Mouse (Mus musculus) midbrain, embryonic 14.5 days (tissue): Measurements from ENCODE around the gene Psmd14. TPM values are rescaled to one million over a fixed set of nuclear protein-coding genes. Genes with fewer than 3 reads are reported as not detected.

Source experiments
- ATAC-seq: fragments of 200-750 bp; cut with Nextera tagmentation; 2 replicates; pipeline ENCODE4 v1.8.0; 2017; ENCODE audit warnings: moderate number of reproducible peaks, moderate library complexity; ENCODE audit not compliant: low FRiP score, low TSS enrichment
- DNase-seq: peaks from one replicate; pipeline ENCODE4 v3.0.0-alpha.2; 2015
- H3K27ac ChIP-seq: fragments of 300-500 bp; sonication (generic); replicated peaks from 2 replicates; pipeline ENCODE4 v1.5.1; 2014; ENCODE audit warnings: mild to moderate bottlenecking, low read depth, low read length, moderate library complexity
- H3K27me3 ChIP-seq: fragments of 300-500 bp; sonication (generic); 2 replicates; pipeline ENCODE4 v1.6.1; 2014; ENCODE audit warnings: low read length, control low read depth, mixed read lengths; ENCODE audit not compliant: control insufficient read depth, insufficient read depth
- H3K36me3 ChIP-seq: fragments of 300-500 bp; sonication (generic); 2 replicates; pipeline ENCODE4 v1.6.1; 2014; ENCODE audit warnings: low read length, control low read depth; ENCODE audit not compliant: control insufficient read depth, insufficient read depth
- H3K4me1 ChIP-seq: fragments of 300-500 bp; sonication (generic); 2 replicates; pipeline ENCODE4 v1.6.1; 2014; ENCODE audit warnings: mild to moderate bottlenecking, antibody characterized with exemption, low read length, control low read depth; ENCODE audit not compliant: control insufficient read depth, insufficient read depth
- H3K4me2 ChIP-seq: fragments of 300-500 bp; sonication (generic); 2 replicates; pipeline ENCODE4 v1.6.1; 2014; ENCODE audit warnings: mild to moderate bottlenecking, low read length, moderate library complexity
- H3K4me3 ChIP-seq: fragments of 300-500 bp; sonication (generic); replicated peaks from 2 replicates; pipeline ENCODE4 v1.5.1; 2014; ENCODE audit warnings: low read depth, low read length
- H3K9ac ChIP-seq: fragments of 300-500 bp; sonication (generic); replicated peaks from 2 replicates; pipeline ENCODE4 v1.6.1; 2014; ENCODE audit warnings: mild to moderate bottlenecking, low read length, moderate library complexity
- H3K9me3 ChIP-seq: fragments of 300-500 bp; sonication (generic); 2 replicates; pipeline ENCODE4 v1.6.1; 2016; ENCODE audit warnings: low read length, control low read depth, mixed read lengths; ENCODE audit not compliant: control insufficient read depth
- WGBS: fragments of 180-500 bp; shearing (Covaris S2); extraction: QIAGEN DNeasy Blood & Tissue Kit; methylation state at CpG from one replicate; pipeline ENCODE4 v1.1.7; 2014; 5-methylcytosine and 5-hydroxymethylcytosine counted together
- polyA plus RNA-seq: library from polyadenylated mRNA; unstranded; fragments of >200 nt; fragmentation: Nextera tagmentation; extraction: Ambion mirVana; gene quantifications from 2 replicates; pipeline ENCODE4 v1.2.1, GENCODE M21; 2014

Gene Psmd14
- polyA plus RNA-seq, 1 experiment from 2014 or later, result 241 TPM

GRCm38 (mm10) chr2:61806346-61806825 is 94.9 kb downstream of the Psmd14 start:
- Histone ChIP-seq H3K27ac (no peak overlapping the region), H3K4me1 (peaks cover 8% of the 10 kb centered on the region; the same call in 1 of the 2 replicates), H3K27me3 (peaks cover 93% of the 10 kb centered on the region), H3K36me3 (no peaks in the 10 kb centered on the region), H3K4me3 (no peak overlapping the region), H3K9me3 (no peaks in the 10 kb centered on the region), H3K4me2 (no peak overlapping the region), H3K9ac (no peak overlapping the region)
- ATAC-seq, result no peak
- DNase-seq, result peak; percentile 37
- WGBS, result 2% methylated on average over 3 of the region's 3 CpGs

GRCm38 (mm10) chr2:61807151-61807550 is 95.7 kb downstream of the Psmd14 start:
- peak; percentile 64 for DNase-seq
- Histone ChIP-seq H3K4me2 (no peak overlapping the region), H3K36me3 (no peaks in the 10 kb centered on the region), H3K9me3 (no peaks in the 10 kb centered on the region), H3K4me1 (peaks cover 16% of the 10 kb centered on the region; the same call in 1 of the 2 replicates), H3K27me3 (peaks cover 94% of the 10 kb centered on the region), H3K27ac (no peak overlapping the region), H3K4me3 (no peak overlapping the region), H3K9ac (no peak overlapping the region)
- under 1% methylated on average over 22 of the region's 22 CpGs for WGBS
- no peak for ATAC-seq

GRCm38 (mm10) chr2:61807781-61808180 is 96.3 kb downstream of the Psmd14 start:
- Histone ChIP-seq H3K36me3 (no peaks in the 10 kb centered on the region), H3K9me3 (no peaks in the 10 kb centered on the region), H3K4me3 (no peak overlapping the region), H3K27ac (no peak overlapping the region), H3K9ac (no peak overlapping the region), H3K4me2 (no peak overlapping the region), H3K4me1 (peaks cover 19% of the 10 kb centered on the region; the same call in 1 of the 2 replicates), H3K27me3 (peaks cover 94% of the 10 kb centered on the region)
- ATAC-seq (no peak), DNase-seq (no peak)
- WGBS, result 12% methylated on average over 2 of the region's 2 CpGs

- DNase-seq (peak; percentile 27), ATAC-seq (no peak)
- 1% methylated on average over 6 of the region's 6 CpGs for whole genome bisulfite sequencing
- Histone ChIP-seq H3K9ac (no peak overlapping the region), H3K27me3 (peaks cover 94% of the 10 kb centered on the region), H3K4me2 (no peak overlapping the region), H3K4me3 (no peak overlapping the region), H3K36me3 (no peaks in the 10 kb centered on the region), H3K9me3 (no peaks in the 10 kb centered on the region), H3K27ac (no peak overlapping the region), H3K4me1 (peaks cover 19% of the 10 kb centered on the region; the same call in 1 of the 2 replicates)
Observed at GRCm38 (mm10) chr2:61808776-61809175, 97.3 kb downstream of the Psmd14 start.

GRCm38 (mm10) chr2:61809381-61809780 is 97.9 kb downstream of the Psmd14 start:
- Histone ChIP-seq H3K4me2 (no peak overlapping the region), H3K27me3 (peaks cover 97% of the 10 kb centered on the region), H3K4me1 (peaks cover 19% of the 10 kb centered on the region; the same call in 1 of the 2 replicates), H3K4me3 (no peak overlapping the region), H3K36me3 (no peaks in the 10 kb centered on the region), H3K9me3 (no peaks in the 10 kb centered on the region), H3K27ac (no peak overlapping the region), H3K9ac (no peak overlapping the region)
- 4% methylated on average over 1 of the region's 1 CpGs for WGBS
- DNase-seq, result no peak
- ATAC-seq, result no peak

GRCm38 (mm10) chr2:61810751-61811150 is 99.3 kb downstream of the Psmd14 start:
- H3K9ac ChIP-seq, result no peak overlapping the region
- WGBS, result 10% methylated on average over 4 of the region's 4 CpGs

GRCm38 (mm10) chr2:61811163-61811506 is 99.6 kb downstream of the Psmd14 start:
- 5% methylated on average over 8 of the region's 8 CpGs for WGBS
- Histone ChIP-seq H3K4me3 (peak overlapping the region; percentile 45), H3K9me3 (no peaks in the 10 kb centered on the region), H3K4me1 (0 out of 2 replicates have a peak, but pooled peaks cover 16% of the 10 kb centered on the region), H3K27me3 (peaks cover 87% of the 10 kb centered on the region), H3K27ac (no peak overlapping the region), H3K36me3 (no peaks in the 10 kb centered on the region), H3K9ac (no peak overlapping the region), H3K4me2 (peak overlapping the region; percentile 88)
- DNase-seq, result no peak
- ATAC-seq, result no peak

More at GRCm38 (mm10) chr2:61810751-61811150, 99.3 kb downstream of the Psmd14 start:
- Histone ChIP-seq H3K4me2 (no peak overlapping the region), H3K4me3 (no peak overlapping the region), H3K4me1 (0 out of 2 replicates have a peak, but pooled peaks cover 13% of the 10 kb centered on the region), H3K27ac (no peak overlapping the region), H3K36me3 (no peaks in the 10 kb centered on the region), H3K27me3 (peaks cover 91% of the 10 kb centered on the region), H3K9me3 (no peaks in the 10 kb centered on the region)
- no peak for ATAC-seq
- DNase-seq, result peak; percentile 19

- DNase-seq, result peak; percentile 76
- Histone ChIP-seq H3K4me2 (peak overlapping the region; percentile 88), H3K4me1 (0 out of 2 replicates have a peak, but pooled peaks cover 16% of the 10 kb centered on the region), H3K9me3 (no peaks in the 10 kb centered on the region), H3K27ac (no peak overlapping the region), H3K27me3 (peaks cover 85% of the 10 kb centered on the region), H3K36me3 (no peaks in the 10 kb centered on the region), H3K9ac (peak overlapping the region; percentile 50), H3K4me3 (peak overlapping the region; percentile 45)
- WGBS, result under 1% methylated on average over 121 of the region's 121 CpGs
- peak; percentile 62 for ATAC-seq
Observed at GRCm38 (mm10) chr2:61811507-61812421, 100.3 kb downstream of the Psmd14 start.
